Mouse (Mus musculus): ENCODE measurements at regions not wholly inside any gene's neighbourhood (a gene's known extent, or its start where the extent isn't known, plus 50 kb on each side); places are given as distances from the start of the nearest gene placed in this dataset.
"Not testable (repeated sequence)": the region's sequence is repeated elsewhere in the genome, so short reads cannot be mapped to it uniquely, and the experiment has no call there.

- no peak for DNase-seq
Measured at GRCm38 (mm10) chr7:64101679-64102078, 52.0 kb upstream of the Trpm1 start.

GRCm38 (mm10) chr7:64099606-64100005 lies 54.0 kb upstream of the Trpm1 start:
- DNase-seq = no peak

- no peak for DNase-seq
Measured at GRCm38 (mm10) chr7:64090067-64090466, 63.6 kb upstream of the Trpm1 start.

GRCm38 (mm10) chr7:64089034-64089433 lies 64.6 kb upstream of the Trpm1 start:
- DNase-seq = no peak

GRCm38 (mm10) chr7:64083978-64084377 lies 69.7 kb upstream of the Trpm1 start:
- not testable (repeated sequence) for DNase-seq

- DNase-seq = no peak
Measured at GRCm38 (mm10) chr7:64082651-64083050, 71.0 kb upstream of the Trpm1 start.

GRCm38 (mm10) chr7:64082201-64082600 lies 71.4 kb upstream of the Trpm1 start:
- no peak for DNase-seq

- no peak for DNase-seq
Measured at GRCm38 (mm10) chr7:64081618-64082017, 72.0 kb upstream of the Trpm1 start.

- no peak for DNase-seq
Measured at GRCm38 (mm10) chr7:64081019-64081418, 72.6 kb upstream of the Trpm1 start.

GRCm38 (mm10) chr7:64079301-64079700 lies 74.3 kb upstream of the Trpm1 start:
- DNase-seq = no peak

GRCm38 (mm10) chr7:64078646-64079045 lies 75.0 kb upstream of the Trpm1 start:
- no peak for DNase-seq

GRCm38 (mm10) chr7:64077526-64077925 lies 76.1 kb upstream of the Trpm1 start:
- DNase-seq = no peak

- no peak for DNase-seq
Measured at GRCm38 (mm10) chr7:64076764-64077360, 76.8 kb upstream of the Trpm1 start.

- DNase-seq = no peak
Measured at GRCm38 (mm10) chr7:64075696-64076313, 77.8 kb upstream of the Trpm1 start.

- no peak for DNase-seq
Measured at GRCm38 (mm10) chr7:64074661-64075234, 78.9 kb upstream of the Trpm1 start.

GRCm38 (mm10) chr7:64074186-64074585 lies 79.4 kb upstream of the Trpm1 start:
- no peak for DNase-seq

GRCm38 (mm10) chr7:64073781-64074180 lies 79.9 kb upstream of the Trpm1 start:
- no peak for DNase-seq

- DNase-seq = no peak
Measured at GRCm38 (mm10) chr7:64070930-64071329, 82.7 kb upstream of the Trpm1 start.

GRCm38 (mm10) chr7:64065529-64066247 lies 87.9 kb upstream of the Trpm1 start:
- DNase-seq = no peak

- DNase-seq = peak; percentile 59
Measured at GRCm38 (mm10) chr7:64064460-64065241, 89.0 kb upstream of the Trpm1 start.

GRCm38 (mm10) chr7:64061170-64061569 lies 92.5 kb upstream of the Trpm1 start:
- DNase-seq = no peak

GRCm38 (mm10) chr7:64060582-64060981 lies 93.1 kb upstream of the Trpm1 start:
- DNase-seq = no peak

- no peak for DNase-seq
Measured at GRCm38 (mm10) chr7:64060051-64060450, 93.6 kb upstream of the Trpm1 start.

All from cerebellum, adult 11-12 months (tissue).